Comparison of ENCODE assay signal across 20 mouse cellular contexts in genomic region chr7:99836781-99837180, GRCm38 (mm10). TPM values are rescaled to one million over a fixed set of nuclear protein-coding genes. Genes with fewer than 3 reads are reported as not detected.
DNase-seq lines count a peak whose midpoint lies in the region; ATAC-seq and TF ChIP-seq lines count a peak whose summit lies in the region.
"Had no signal": no experiment of that assay in that cellular context is flagged by ENCODE, and none has a peak within 500 bp of the region (broad histone marks: within the 10 kb centered on the region; RNA-seq: fewer than 3 reads in every experiment).

No protein-coding gene starts in this region.

- H3K9ac ChIP-seq in heart, embryonic 13.5 days: no peak overlapping the region
- H3K9ac ChIP-seq in stomach, postnatal 0 days (ENCODE audit: low read length): no peak overlapping the region
- H3K9ac ChIP-seq: forebrain, postnatal 0 days; kidney, embryonic 15.5 days; neural tube, embryonic 12.5 days had no signal

- TF ChIP-seq EP300 in stomach, postnatal 0 days (optimal IDR thresholded peaks at IDR 0.05): no peak

- H3K27me3 ChIP-seq in heart, embryonic 13.5 days (replicated peaks): no peaks in the 10 kb centered on the region
- H3K27me3 ChIP-seq in stomach, postnatal 0 days (ENCODE audit: control insufficient read depth, insufficient read depth, low read length): no peaks in the 10 kb centered on the region
- H3K27me3 ChIP-seq: kidney, embryonic 15.5 days; neural tube, embryonic 12.5 days had no signal

- H3K27ac ChIP-seq in heart, embryonic 13.5 days (replicated peaks): peak overlapping the region; percentile 41
- H3K27ac ChIP-seq in stomach, postnatal 0 days (replicated peaks): 0 out of 2 replicates have a peak overlapping the region, but pooled peaks have one; percentile 13
- H3K27ac ChIP-seq: gastrocnemius, adult 2 months; kidney, embryonic 15.5 days; layer of hippocampus, adult 2 months; left cerebral cortex, adult 2 months; neural tube, embryonic 12.5 days had no signal

- WGBS in heart, embryonic 13.5 days: 29% methylated on average over 4 of the region's 4 CpGs
- 33% methylated on average over 4 of the region's 4 CpGs for WGBS in stomach, postnatal 0 days

- H3K4me1 ChIP-seq in heart, embryonic 13.5 days: peaks cover 40% of the 10 kb centered on the region
- peaks cover 4% of the 10 kb centered on the region for H3K4me1 ChIP-seq in stomach, postnatal 0 days (replicated peaks; ENCODE audit: control insufficient read depth, insufficient read depth)
- H3K4me1 ChIP-seq: kidney, embryonic 15.5 days; neural tube, embryonic 12.5 days had no signal

- H3K36me3 ChIP-seq in heart, embryonic 13.5 days: peaks cover 52% of the 10 kb centered on the region
- H3K36me3 ChIP-seq in stomach, postnatal 0 days (ENCODE audit: control insufficient read depth, insufficient read depth, low read length): peaks cover 15% of the 10 kb centered on the region

- no peak overlapping the region for H3K4me3 ChIP-seq in heart, embryonic 13.5 days
- no peak overlapping the region for H3K4me3 ChIP-seq in stomach, postnatal 0 days (ENCODE audit: low read depth, low read length)
- H3K4me3 ChIP-seq: gastrocnemius, adult 2 months; kidney, embryonic 15.5 days; layer of hippocampus, adult 2 months; left cerebral cortex, adult 2 months; neural tube, embryonic 12.5 days had no signal

- ATAC-seq in heart, embryonic 13.5 days (ENCODE audit: extremely low read depth, insufficient number of reproducible peaks, low FRiP score, low TSS enrichment): no peak
- ATAC-seq in stomach, postnatal 0 days (ENCODE audit: low FRiP score, low TSS enrichment): 0 out of 2 replicates have a peak, but pooled peaks have one; percentile 39
- ATAC-seq: forebrain, postnatal 0 days had no signal

- no peak for DNase-seq in heart, postnatal 25 days (ENCODE audit: low spot score)
- DNase-seq in retina, postnatal 1 day: peak; percentile 43
- no peak for DNase-seq in retina, embryonic 14.5 days (ENCODE audit: low spot score)
- DNase-seq in lung, postnatal 10 days: peak; percentile 55
- DNase-seq in stomach, postnatal 0 days (ENCODE audit: low spot score): no peak
- no peak for DNase-seq in gastrocnemius, postnatal 10 days
- no peak for DNase-seq in cerebellum, postnatal 4 days (ENCODE audit: low spot score in 2 of 2)
- DNase-seq: adrenal gland, adult 2 months; cerebellum, adult 11-12 months; cerebellum, postnatal 36 days; forebrain, postnatal 0 days; gastrocnemius, adult 2 months; right cerebral cortex, postnatal 25 days; thymus, adult 18-20 months had no signal

- TF ChIP-seq CTCF in stomach, postnatal 0 days (IDR thresholded peaks at IDR 0.05; ENCODE audit: low read depth): no peak

- H3K9me3 ChIP-seq in heart, embryonic 13.5 days: no peaks in the 10 kb centered on the region
- H3K9me3 ChIP-seq in stomach, postnatal 0 days (ENCODE audit: control insufficient read depth, low read length): no peaks in the 10 kb centered on the region
- H3K9me3 ChIP-seq: kidney, embryonic 15.5 days; neural tube, embryonic 12.5 days had no signal

- intact Hi-C loops in heart, postnatal 25 days (cut with DNase I): no loop called here

- no peak overlapping the region for H3K4me2 ChIP-seq in heart, embryonic 13.5 days
- H3K4me2 ChIP-seq in stomach, postnatal 0 days (replicated peaks; ENCODE audit: low read depth): no peak overlapping the region
- H3K4me2 ChIP-seq: kidney, embryonic 15.5 days; neural tube, embryonic 12.5 days had no signal

RNA-seq across cellular contexts. Expression of gene Neu3, which starts 8.6 kb away (rescaled TPM):
- 3.1 and 3.9 TPM in 2 replicates for polyA plus RNA-seq in heart, embryonic 13.5 days (2015; fragmentation: Nextera tagmentation; extraction: Ambion mirVana)
- 1 to 10 TPM; 4.1 to 4.2 TPM for total RNA-seq in heart, postnatal 25 days (2021)
- 4.0 and 4.4 TPM in 2 replicates for polyA plus RNA-seq in stomach, postnatal 0 days (2015; fragmentation: Nextera tagmentation; extraction: Ambion mirVana)
- total RNA-seq in gastrocnemius, postnatal 10 days (2021): 1 to 10 TPM; 2.6 to 3.2 TPM

RNA-seq across cellular contexts. Expression of gene Xrra1, which starts 22.1 kb away (rescaled TPM):
- 0.15 and 0.18 TPM in 2 replicates for polyA plus RNA-seq in heart, embryonic 13.5 days (2015; fragmentation: Nextera tagmentation; extraction: Ambion mirVana)
- total RNA-seq in heart, postnatal 25 days (2021): not detected
- polyA plus RNA-seq in stomach, postnatal 0 days (2015; fragmentation: Nextera tagmentation; extraction: Ambion mirVana): 0.08 and 0.27 TPM in 2 replicates
- total RNA-seq in gastrocnemius, postnatal 10 days (2021): 1 to 10 TPM; 1.3 TPM
- polyA plus RNA-seq: liver, embryonic 16.5 days had no signal

RNA-seq across cellular contexts. Expression of gene Spcs2, which starts 26.5 kb away (rescaled TPM):
- polyA plus RNA-seq in heart, embryonic 13.5 days (2015; fragmentation: Nextera tagmentation; extraction: Ambion mirVana): 187 and 211 TPM in 2 replicates
- total RNA-seq in heart, postnatal 25 days (2021): 10 to 100 TPM; 46.3 to 47.2 TPM
- 289 and 308 TPM in 2 replicates for polyA plus RNA-seq in stomach, postnatal 0 days (2015; fragmentation: Nextera tagmentation; extraction: Ambion mirVana)
- total RNA-seq in gastrocnemius, postnatal 10 days (2021): 10 to 100 TPM; 55.7 to 62.1 TPM

Comparison
In these comparisons a context has a peak if more than half of its experiments do, and no peak if none do; other contexts are left out.
1. DNase-seq: peak in retina, postnatal 1 day (single experiment) and lung, postnatal 10 days (single experiment); none in heart, postnatal 25 days (single experiment), retina, embryonic 14.5 days (single experiment), stomach, postnatal 0 days (single experiment), gastrocnemius, postnatal 10 days (single experiment) and cerebellum, postnatal 4 days (0 of 2).